Mouse (Mus musculus): ENCODE measurements around the gene Pxt1. TPM values are rescaled to one million over a fixed set of nuclear protein-coding genes. Genes with fewer than 3 reads are reported as not detected.

Gene Pxt1
- polyA plus RNA-seq, 1 experiment: not detected

- H3K79me2 ChIP-seq (ENCODE audit: control insufficient read depth, insufficient read depth): no peaks in the 10 kb centered on the region
- TF ChIP-seq MYOD1 (IDR thresholded peaks at IDR 0.05; ENCODE audit: control insufficient read depth in 1 of 3, insufficient read length in 2 of 3, low read depth in 2 of 3) (no peak), MYOG (IDR thresholded peaks at IDR 0.05; ENCODE audit: control insufficient read depth in 1 of 3, insufficient read depth in 1 of 3, insufficient read length in 2 of 3, low read depth in 2 of 3) (no peak), TCF3 (IDR thresholded peaks at IDR 0.05; ENCODE audit: insufficient read length, low read depth) (no peak), REST (IDR thresholded peaks at IDR 0.05; ENCODE audit: insufficient read depth, insufficient read length) (no peak), CEBPB (IDR thresholded peaks at IDR 0.05; ENCODE audit: insufficient read depth, poor library complexity, severe bottlenecking) (no peak), E2F4 (IDR thresholded peaks at IDR 0.05; ENCODE audit: insufficient read depth) (no peak), USF1 (IDR thresholded peaks at IDR 0.05; ENCODE audit: low read depth) (no peak), POLR2A (IDR thresholded peaks at IDR 0.05; ENCODE audit: insufficient read length, low read depth) (no peak), MAX (IDR thresholded peaks at IDR 0.05; ENCODE audit: low read depth) (no peak), POLR2AphosphoS2 (IDR thresholded peaks at IDR 0.05; ENCODE audit: insufficient read length, low read depth) (no peak)
- H3K4me2 ChIP-seq (ENCODE audit: low read depth): no peak overlapping the region
- no peak overlapping the region for H3ac ChIP-seq (ENCODE audit: control insufficient read depth, insufficient read length)
- H3K4me3 ChIP-seq: no peak overlapping the region
- no peaks in the 10 kb centered on the region for H3K27me3 ChIP-seq (ENCODE audit: control insufficient read depth, insufficient read depth, insufficient read length)
- peaks cover 48% of the 10 kb centered on the region for H3K36me3 ChIP-seq (ENCODE audit: control insufficient read depth, insufficient read depth)
Measured at GRCm38 (mm10) chr17:28988996-28989395, 45.4 kb upstream of the Pxt1 start.

GRCm38 (mm10) chr17:28988291-28988690 is 44.7 kb upstream of the Pxt1 start:
- TF ChIP-seq E2F4 (IDR thresholded peaks at IDR 0.05; ENCODE audit: insufficient read depth): no peak
- no peak for TF ChIP-seq CEBPB (IDR thresholded peaks at IDR 0.05; ENCODE audit: insufficient read depth, poor library complexity, severe bottlenecking)
- TF ChIP-seq MYOD1 (IDR thresholded peaks at IDR 0.05; ENCODE audit: control insufficient read depth in 1 of 3, insufficient read length in 2 of 3, low read depth in 2 of 3): peak in 2 of 3 experiments; percentile 40 to 72
- Histone ChIP-seq H3K79me2 (ENCODE audit: control insufficient read depth, insufficient read depth) (no peaks in the 10 kb centered on the region), H3K27me3 (ENCODE audit: control insufficient read depth, insufficient read depth, insufficient read length) (no peaks in the 10 kb centered on the region), H3K36me3 (ENCODE audit: control insufficient read depth, insufficient read depth) (peaks cover 54% of the 10 kb centered on the region), H3ac (ENCODE audit: control insufficient read depth, insufficient read length) (no peak overlapping the region), H3K4me2 (ENCODE audit: low read depth) (peak overlapping the region; percentile 7), H3K4me3 (no peak overlapping the region)

- no peak for TF ChIP-seq TCF3 (IDR thresholded peaks at IDR 0.05; ENCODE audit: insufficient read length, low read depth)
- TF ChIP-seq POLR2A (IDR thresholded peaks at IDR 0.05; ENCODE audit: insufficient read length, low read depth): no peak
- no peak for TF ChIP-seq MAX (IDR thresholded peaks at IDR 0.05; ENCODE audit: low read depth)
- no peak for TF ChIP-seq SRF (IDR thresholded peaks at IDR 0.05; ENCODE audit: control insufficient read depth, insufficient read length, low read depth)
- no peak for TF ChIP-seq MYOD1 (IDR thresholded peaks at IDR 0.05; ENCODE audit: control insufficient read depth in 1 of 3, insufficient read length in 2 of 3, low read depth in 2 of 3)
- TF ChIP-seq USF1 (IDR thresholded peaks at IDR 0.05; ENCODE audit: low read depth): no peak
- TF ChIP-seq POLR2AphosphoS2 (IDR thresholded peaks at IDR 0.05; ENCODE audit: insufficient read length, low read depth): no peak
- no peak for TF ChIP-seq TCF12 (IDR thresholded peaks at IDR 0.05; ENCODE audit: insufficient read depth, poor library complexity, severe bottlenecking)
- TF ChIP-seq MYOG (IDR thresholded peaks at IDR 0.05; ENCODE audit: control insufficient read depth in 1 of 3, insufficient read depth in 1 of 3, insufficient read length in 2 of 3, low read depth in 2 of 3): no peak
- no peaks in the 10 kb centered on the region for H3K79me2 ChIP-seq (ENCODE audit: control insufficient read depth, insufficient read depth)
- H3K4me2 ChIP-seq (ENCODE audit: low read depth): no peak overlapping the region
- no peak overlapping the region for H3K4me3 ChIP-seq
- peaks cover 54% of the 10 kb centered on the region for H3K36me3 ChIP-seq (ENCODE audit: control insufficient read depth, insufficient read depth)
- no peaks in the 10 kb centered on the region for H3K27me3 ChIP-seq (ENCODE audit: control insufficient read depth, insufficient read depth, insufficient read length)
- no peak overlapping the region for H3ac ChIP-seq (ENCODE audit: control insufficient read depth, insufficient read length)
Measured at GRCm38 (mm10) chr17:28987713-28988112, 44.1 kb upstream of the Pxt1 start.

- Histone ChIP-seq H3K27me3 (ENCODE audit: control insufficient read depth, insufficient read depth, insufficient read length) (no peaks in the 10 kb centered on the region), H3K4me3 (no peak overlapping the region), H3ac (ENCODE audit: control insufficient read depth, insufficient read length) (no peak overlapping the region), H3K36me3 (ENCODE audit: control insufficient read depth, insufficient read depth) (peaks cover 54% of the 10 kb centered on the region), H3K4me2 (ENCODE audit: low read depth) (no peak overlapping the region), H3K79me2 (ENCODE audit: control insufficient read depth, insufficient read depth) (no peaks in the 10 kb centered on the region)
- no peak for TF ChIP-seq MYOD1 (IDR thresholded peaks at IDR 0.05; ENCODE audit: control insufficient read depth in 1 of 3, insufficient read length in 2 of 3, low read depth in 2 of 3)
- no peak for TF ChIP-seq MYOG (IDR thresholded peaks at IDR 0.05; ENCODE audit: control insufficient read depth in 1 of 3, insufficient read depth in 1 of 3, insufficient read length in 2 of 3, low read depth in 2 of 3)
- TF ChIP-seq TCF12 (IDR thresholded peaks at IDR 0.05; ENCODE audit: insufficient read depth, poor library complexity, severe bottlenecking): no peak
- TF ChIP-seq MAX (IDR thresholded peaks at IDR 0.05; ENCODE audit: low read depth): no peak
- TF ChIP-seq CEBPB (IDR thresholded peaks at IDR 0.05; ENCODE audit: insufficient read depth, poor library complexity, severe bottlenecking): no peak
- no peak for TF ChIP-seq USF1 (IDR thresholded peaks at IDR 0.05; ENCODE audit: low read depth)
- no peak for TF ChIP-seq POLR2AphosphoS2 (IDR thresholded peaks at IDR 0.05; ENCODE audit: insufficient read length, low read depth)
- TF ChIP-seq TCF3 (IDR thresholded peaks at IDR 0.05; ENCODE audit: insufficient read length, low read depth): no peak
- no peak for TF ChIP-seq E2F4 (IDR thresholded peaks at IDR 0.05; ENCODE audit: insufficient read depth)
- TF ChIP-seq SRF (IDR thresholded peaks at IDR 0.05; ENCODE audit: control insufficient read depth, insufficient read length, low read depth): no peak
- no peak for TF ChIP-seq REST (IDR thresholded peaks at IDR 0.05; ENCODE audit: insufficient read depth, insufficient read length)
- TF ChIP-seq POLR2A (IDR thresholded peaks at IDR 0.05; ENCODE audit: insufficient read length, low read depth): no peak
Measured at GRCm38 (mm10) chr17:28986833-28987232, 43.2 kb upstream of the Pxt1 start.

GRCm38 (mm10) chr17:28984724-28985420 is 41.2 kb upstream of the Pxt1 start:
- H3K4me2 ChIP-seq (ENCODE audit: low read depth): no peak overlapping the region
- H3K79me2 ChIP-seq (ENCODE audit: control insufficient read depth, insufficient read depth): no peaks in the 10 kb centered on the region
- H3K4me3 ChIP-seq: no peak overlapping the region
- H3K36me3 ChIP-seq (ENCODE audit: control insufficient read depth, insufficient read depth): peaks cover 40% of the 10 kb centered on the region
- H3ac ChIP-seq (ENCODE audit: control insufficient read depth, insufficient read length): no peak overlapping the region
- no peak for TF ChIP-seq E2F4 (IDR thresholded peaks at IDR 0.05; ENCODE audit: insufficient read depth)
- no peak for TF ChIP-seq TCF12 (IDR thresholded peaks at IDR 0.05; ENCODE audit: insufficient read depth, poor library complexity, severe bottlenecking)
- TF ChIP-seq POLR2A (IDR thresholded peaks at IDR 0.05; ENCODE audit: insufficient read length, low read depth): no peak
- TF ChIP-seq MYOG (IDR thresholded peaks at IDR 0.05; ENCODE audit: control insufficient read depth in 1 of 3, insufficient read depth in 1 of 3, insufficient read length in 2 of 3, low read depth in 2 of 3): no peak
- TF ChIP-seq MYOD1 (IDR thresholded peaks at IDR 0.05; ENCODE audit: control insufficient read depth in 1 of 3, insufficient read length in 2 of 3, low read depth in 2 of 3): no peak
- no peak for TF ChIP-seq SRF (IDR thresholded peaks at IDR 0.05; ENCODE audit: control insufficient read depth, insufficient read length, low read depth)
- TF ChIP-seq MAX (IDR thresholded peaks at IDR 0.05; ENCODE audit: low read depth): no peak
- TF ChIP-seq CEBPB (IDR thresholded peaks at IDR 0.05; ENCODE audit: insufficient read depth, poor library complexity, severe bottlenecking): no peak
- TF ChIP-seq TCF3 (IDR thresholded peaks at IDR 0.05; ENCODE audit: insufficient read length, low read depth): no peak
- TF ChIP-seq USF1 (IDR thresholded peaks at IDR 0.05; ENCODE audit: low read depth): no peak
- no peak for TF ChIP-seq REST (IDR thresholded peaks at IDR 0.05; ENCODE audit: insufficient read depth, insufficient read length)
- no peak for TF ChIP-seq POLR2AphosphoS2 (IDR thresholded peaks at IDR 0.05; ENCODE audit: insufficient read length, low read depth)
- H3K27me3 ChIP-seq (ENCODE audit: control insufficient read depth, insufficient read depth, insufficient read length): no peaks in the 10 kb centered on the region

Data from myocyte (in vitro differentiated cells).